Mouse (Mus musculus) myocyte (in vitro differentiated cells): ENCODE data around the gene Zpr1. TPM values are rescaled to one million over a fixed set of nuclear protein-coding genes. Genes with fewer than 3 reads are reported as not detected.

Experiments
- H3K27me3 ChIP-seq: one replicate; pipeline ENCODE4 v1.6.1; 2011; ENCODE audit not compliant: control insufficient read depth, insufficient read depth, insufficient read length
- H3K36me3 ChIP-seq: one replicate; pipeline ENCODE4 v1.6.1; 2011; ENCODE audit not compliant: control insufficient read depth, insufficient read depth
- H3K4me2 ChIP-seq: one replicate; pipeline ENCODE4 v1.6.1; 2011; ENCODE audit warnings: low read depth, control low read depth
- H3K4me3 ChIP-seq: one replicate; pipeline ENCODE4 v1.5.1; 2011; ENCODE audit warnings: mild to moderate bottlenecking, control low read depth, moderate library complexity
- H3K79me2 ChIP-seq: one replicate; pipeline ENCODE4 v1.6.1; 2011; ENCODE audit not compliant: control insufficient read depth, insufficient read depth
- H3ac ChIP-seq: one replicate; pipeline ENCODE4 v1.6.1; 2011; ENCODE audit not compliant: control insufficient read depth, insufficient read length
- CEBPB ChIP-seq: IDR thresholded peaks from 2 replicates; pipeline ENCODE4 v1.6.1; 2011; ENCODE audit warnings: mild to moderate bottlenecking, moderate library complexity; ENCODE audit not compliant: poor library complexity, insufficient read depth, severe bottlenecking
- E2F4 ChIP-seq: IDR thresholded peaks from one replicate; pipeline ENCODE4 v1.6.1; 2011; ENCODE audit warnings: mild to moderate bottlenecking, control low read depth, moderate library complexity; ENCODE audit not compliant: insufficient read depth
- MAX ChIP-seq: IDR thresholded peaks from one replicate; pipeline ENCODE4 v1.6.1; 2011; ENCODE audit warnings: low read depth, mild to moderate bottlenecking, control low read depth
- MYOD1 ChIP-seq, 3 experiments: IDR thresholded peaks; one replicate each; pipeline ENCODE4 v1.6.1; 2011; ENCODE audit warnings: control low read depth in 2 of 3, low read depth in 2 of 3, mild to moderate bottlenecking in 2 of 3, moderate library complexity in 1 of 3; ENCODE audit not compliant: insufficient read length in 2 of 3, control insufficient read depth in 1 of 3
- MYOG ChIP-seq, 3 experiments: IDR thresholded peaks; one replicate each; pipeline ENCODE4 v1.6.1; 2011; ENCODE audit warnings: control low read depth in 2 of 3, low read depth in 2 of 3, mild to moderate bottlenecking in 2 of 3; ENCODE audit not compliant: insufficient read length in 2 of 3, control insufficient read depth in 1 of 3, insufficient read depth in 1 of 3
- POLR2A ChIP-seq: IDR thresholded peaks from one replicate; pipeline ENCODE4 v1.6.1; 2011; ENCODE audit warnings: low read depth, mild to moderate bottlenecking, control low read depth, moderate library complexity; ENCODE audit not compliant: insufficient read length
- POLR2AphosphoS2 ChIP-seq: IDR thresholded peaks from one replicate; pipeline ENCODE4 v1.6.1; 2011; ENCODE audit warnings: low read depth, control low read depth; ENCODE audit not compliant: insufficient read length
- REST ChIP-seq: IDR thresholded peaks from one replicate; pipeline ENCODE4 v1.6.1; 2011; ENCODE audit warnings: mild to moderate bottlenecking, control low read depth, moderate library complexity; ENCODE audit not compliant: insufficient read depth, insufficient read length
- SRF ChIP-seq: IDR thresholded peaks from one replicate; pipeline ENCODE4 v1.6.1; 2011; ENCODE audit warnings: low read depth; ENCODE audit not compliant: control insufficient read depth, insufficient read length
- TCF12 ChIP-seq: IDR thresholded peaks from one replicate; pipeline ENCODE4 v1.6.1; 2011; ENCODE audit warnings: mild to moderate bottlenecking, control low read depth; ENCODE audit not compliant: poor library complexity, insufficient read depth, severe bottlenecking
- TCF3 ChIP-seq: IDR thresholded peaks from one replicate; pipeline ENCODE4 v1.6.1; 2011; ENCODE audit warnings: low read depth, control low read depth; ENCODE audit not compliant: insufficient read length
- USF1 ChIP-seq: IDR thresholded peaks from one replicate; pipeline ENCODE4 v1.6.1; 2011; ENCODE audit warnings: low read depth, mild to moderate bottlenecking, control low read depth, moderate library complexity
- polyA plus RNA-seq: library from polyadenylated mRNA; unstranded; fragments of >200 nt; fragmentation: generic; extraction: Trizol; gene quantifications from one replicate; pipeline ENCODE4 v1.2.1, GENCODE M21; 2012; ENCODE audit warnings: missing spikeins

Gene Zpr1
- polyA plus RNA-seq, 1 experiment: 33.1 TPM

DNA sequence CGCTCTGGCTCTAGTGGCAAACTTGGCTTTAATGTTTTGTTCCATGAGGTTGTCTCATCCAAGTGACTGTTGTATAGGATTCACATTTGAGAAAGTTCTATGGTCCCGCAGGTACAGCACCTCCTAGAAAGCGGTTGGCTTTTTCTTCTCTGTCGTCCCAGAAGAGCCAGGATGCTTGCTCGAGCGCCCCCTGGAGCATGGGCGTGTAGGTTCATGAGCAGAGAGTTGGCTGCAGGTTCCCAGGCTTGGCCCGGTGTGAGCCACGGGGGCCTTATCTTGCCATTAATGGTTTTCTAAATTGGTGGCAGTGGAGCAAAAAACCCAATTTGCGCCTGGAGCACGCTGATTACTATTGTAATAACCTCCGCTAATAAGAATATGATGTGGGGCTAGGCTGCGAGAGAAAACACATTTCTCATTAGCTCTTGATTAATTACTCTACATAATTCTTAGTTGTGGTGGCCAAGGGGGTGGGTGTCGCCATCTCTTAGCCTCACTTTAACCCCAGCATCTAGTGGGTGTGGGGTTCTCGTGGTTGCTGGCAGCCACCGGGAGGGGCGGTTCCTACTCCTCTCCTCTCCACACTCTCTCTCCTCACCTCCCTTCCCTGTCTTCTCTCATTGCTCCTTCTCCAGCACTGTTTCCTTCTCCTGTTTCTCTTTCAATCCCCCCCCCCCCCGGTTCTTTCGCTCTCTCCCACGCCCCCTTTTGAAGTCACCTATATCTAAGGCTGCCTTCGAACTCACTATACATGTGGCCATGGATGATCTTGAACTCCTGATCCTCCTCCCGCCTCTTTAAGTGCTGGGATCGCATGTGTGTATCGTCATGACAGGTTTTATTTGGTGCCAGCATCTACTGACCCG lies 55.1 kb downstream of the Zpr1 start:
- Histone ChIP-seq H3K79me2 (no peaks in the 10 kb centered on the region), H3K4me2 (no peak overlapping the region), H3K27me3 (peaks cover 22% of the 10 kb centered on the region), H3ac (no peak overlapping the region), H3K4me3 (no peak overlapping the region), H3K36me3 (no peaks in the 10 kb centered on the region)
- TF ChIP-seq TCF3 (no peak), POLR2A (no peak), TCF12 (no peak), POLR2AphosphoS2 (no peak), USF1 (no peak), E2F4 (no peak), MAX (no peak), MYOG (IDR thresholded peaks at IDR 0.05; ENCODE audit: control insufficient read depth in 1 of 3, insufficient read depth in 1 of 3, insufficient read length in 2 of 3, low read depth in 2 of 3) (no peak), SRF (no peak), MYOD1 (IDR thresholded peaks at IDR 0.05; ENCODE audit: control insufficient read depth in 1 of 3, insufficient read length in 2 of 3, low read depth in 2 of 3) (no peak), CEBPB (no peak), REST (no peak)

DNA sequence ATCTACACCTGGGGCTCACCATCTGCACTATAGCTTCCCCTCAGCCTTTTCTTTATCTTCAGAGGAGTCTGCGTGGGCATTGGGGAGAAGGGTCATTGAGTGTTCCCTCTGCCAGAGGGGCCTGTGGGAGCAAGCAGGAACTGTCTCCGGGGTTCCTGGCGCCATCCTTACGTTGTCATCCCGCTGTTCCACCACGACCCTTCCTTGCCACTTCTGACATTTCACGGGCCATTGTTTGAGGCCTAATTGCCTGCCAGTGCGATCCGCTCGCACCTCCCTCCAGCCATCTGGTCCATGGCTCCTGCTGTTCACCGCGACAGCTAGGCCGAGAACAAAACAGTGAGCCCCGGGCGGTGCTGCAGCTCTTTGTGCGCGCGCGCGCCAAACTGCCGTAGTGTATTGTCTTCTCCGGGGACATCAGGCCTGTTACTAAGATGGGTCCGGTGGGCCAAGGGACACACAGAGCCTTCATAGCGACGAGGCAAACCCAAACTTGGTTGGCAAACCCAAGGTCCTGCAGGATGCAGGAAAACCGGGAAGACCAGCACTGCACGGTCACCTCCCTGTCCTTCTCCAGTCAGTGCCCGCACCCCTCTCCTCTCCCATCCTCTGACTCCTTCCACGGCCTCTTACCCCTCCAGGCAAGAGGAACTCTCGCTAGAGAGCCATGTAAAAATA lies 55.8 kb downstream of the Zpr1 start:
- no peaks in the 10 kb centered on the region for H3K79me2 ChIP-seq
- H3K36me3 ChIP-seq: no peaks in the 10 kb centered on the region
- H3ac ChIP-seq: no peak overlapping the region
- TF ChIP-seq REST: no peak
- no peak for TF ChIP-seq MYOG (IDR thresholded peaks at IDR 0.05; ENCODE audit: control insufficient read depth in 1 of 3, insufficient read depth in 1 of 3, insufficient read length in 2 of 3, low read depth in 2 of 3)
- no peak for TF ChIP-seq POLR2AphosphoS2
- H3K4me2 ChIP-seq: no peak overlapping the region
- no peak overlapping the region for H3K4me3 ChIP-seq
- peaks cover 25% of the 10 kb centered on the region for H3K27me3 ChIP-seq

DNA sequence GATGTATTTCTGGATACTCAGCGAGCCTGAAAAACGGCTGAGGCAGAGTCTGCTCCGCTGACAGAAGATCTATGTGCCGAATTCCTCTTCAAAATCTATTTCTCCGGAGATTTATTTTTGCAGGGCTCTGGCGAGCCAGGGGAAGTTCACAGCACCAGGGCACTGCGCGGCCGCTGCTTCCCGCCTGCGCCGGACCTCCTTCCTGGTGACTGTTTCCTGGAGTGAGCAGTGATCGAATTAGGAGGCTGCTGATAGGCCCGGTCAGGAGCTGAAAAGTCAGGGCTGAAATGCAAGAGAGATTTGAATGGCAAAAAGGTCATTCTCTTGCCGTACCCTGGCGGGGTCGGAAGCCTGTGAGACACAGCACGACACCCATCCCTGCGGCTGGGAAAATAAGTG lies 56.4 kb downstream of the Zpr1 start:
- Histone ChIP-seq H3K4me2 (no peak overlapping the region), H3ac (no peak overlapping the region), H3K27me3 (peaks cover 30% of the 10 kb centered on the region), H3K79me2 (no peaks in the 10 kb centered on the region), H3K36me3 (no peaks in the 10 kb centered on the region), H3K4me3 (no peak overlapping the region)
- TF ChIP-seq REST (no peak), MYOG (IDR thresholded peaks at IDR 0.05; ENCODE audit: control insufficient read depth in 1 of 3, insufficient read depth in 1 of 3, insufficient read length in 2 of 3, low read depth in 2 of 3) (no peak), CEBPB (no peak)

DNA sequence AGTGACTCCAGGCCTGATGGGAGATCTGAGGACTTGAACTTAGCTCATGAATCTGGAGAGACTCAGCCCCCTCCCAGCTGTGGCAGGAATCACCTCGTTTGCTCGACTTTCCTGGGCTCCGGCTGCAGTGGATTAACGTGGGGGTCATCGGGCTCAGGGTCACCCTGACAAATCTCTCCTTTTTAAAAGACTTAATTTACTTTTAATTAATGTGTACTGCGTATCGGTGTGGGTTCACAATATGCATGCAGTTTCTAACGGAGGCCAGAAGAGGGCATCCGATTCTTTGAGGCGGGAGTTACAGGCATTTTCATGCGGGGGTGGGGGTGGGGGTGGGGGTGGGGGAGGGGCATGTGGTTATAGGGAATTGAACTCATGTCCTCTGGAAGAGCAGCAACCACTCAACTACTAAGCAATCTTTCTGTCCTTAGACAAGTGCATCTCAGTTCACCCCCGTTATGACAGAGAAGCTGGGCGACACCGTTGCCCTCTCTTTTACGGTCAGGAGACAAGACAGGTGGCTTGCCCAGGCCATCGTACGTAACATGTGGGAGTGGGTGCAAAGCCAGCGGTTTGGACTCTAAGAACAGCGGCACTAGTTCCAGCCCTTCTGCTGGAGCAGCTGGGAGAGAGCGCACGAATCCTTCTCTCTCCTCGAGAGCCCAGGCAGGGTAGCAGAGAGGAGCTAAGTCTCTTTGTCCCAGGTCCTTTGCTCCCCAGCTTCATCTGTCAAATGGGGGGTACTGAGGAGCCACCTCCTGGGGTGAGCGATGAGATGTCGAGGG lies 57.1 kb downstream of the Zpr1 start:
- Histone ChIP-seq H3ac (no peak overlapping the region), H3K4me2 (no peak overlapping the region), H3K36me3 (no peaks in the 10 kb centered on the region), H3K27me3 (peaks cover 32% of the 10 kb centered on the region), H3K4me3 (no peak overlapping the region), H3K79me2 (no peaks in the 10 kb centered on the region)
- TF ChIP-seq SRF (no peak), REST (no peak), MAX (no peak), USF1 (no peak), POLR2AphosphoS2 (no peak), TCF3 (no peak), MYOG (IDR thresholded peaks at IDR 0.05; ENCODE audit: control insufficient read depth in 1 of 3, insufficient read depth in 1 of 3, insufficient read length in 2 of 3, low read depth in 2 of 3) (no peak), TCF12 (no peak), MYOD1 (IDR thresholded peaks at IDR 0.05; ENCODE audit: control insufficient read depth in 1 of 3, insufficient read length in 2 of 3, low read depth in 2 of 3) (no peak), CEBPB (no peak), POLR2A (no peak), E2F4 (no peak)

DNA sequence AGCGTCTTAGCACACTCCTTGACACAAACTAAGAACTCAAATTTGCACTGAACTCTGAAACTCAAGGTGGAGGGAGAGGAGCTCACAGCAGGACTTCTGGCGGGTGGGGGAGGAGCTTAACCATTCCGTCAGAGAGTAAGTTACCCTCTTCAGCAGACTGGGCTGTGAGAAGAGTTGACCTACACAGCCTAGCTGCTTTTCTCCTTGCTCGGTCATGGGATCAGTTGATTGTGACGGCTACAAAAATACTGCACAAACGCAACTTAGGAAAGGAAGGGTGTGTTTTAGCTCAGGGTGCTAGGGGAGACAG lies 57.7 kb downstream of the Zpr1 start:
- no peak overlapping the region for H3K4me2 ChIP-seq
- H3ac ChIP-seq: no peak overlapping the region
- H3K79me2 ChIP-seq: no peaks in the 10 kb centered on the region
- peaks cover 32% of the 10 kb centered on the region for H3K27me3 ChIP-seq
- TF ChIP-seq SRF (no peak), MYOG (IDR thresholded peaks at IDR 0.05; ENCODE audit: control insufficient read depth in 1 of 3, insufficient read depth in 1 of 3, insufficient read length in 2 of 3, low read depth in 2 of 3) (no peak)
- no peaks in the 10 kb centered on the region for H3K36me3 ChIP-seq
- no peak overlapping the region for H3K4me3 ChIP-seq
